Mouse (Mus musculus) G1E (cell line): ENCODE data around the gene Ptprc.

Experiments used
- CTCF ChIP-seq: IDR thresholded peaks from 2 replicates; pipeline ENCODE4 v1.5.1; 2012; ENCODE audit warnings: low read depth, low read length, inconsistent platforms, mixed read lengths
- GATA1 ChIP-seq: IDR thresholded peaks from 2 replicates; pipeline ENCODE4 v1.6.1; 2012; ENCODE audit warnings: borderline replicate concordance, low read length, inconsistent platforms, mixed read lengths

- TF ChIP-seq CTCF (no peak), GATA1 (no peak)
Observed at GRCm38 (mm10) chr1:138210387-138211024, 35.0 kb upstream of the Ptprc start.
